Mouse (Mus musculus) thymus, adult 2 months (tissue): Measurements from ENCODE around the gene Gm17657. TPM values are rescaled to one million over a fixed set of nuclear protein-coding genes. Genes with fewer than 3 reads are reported as not detected.
"Not testable (repeated sequence)": the region's sequence is repeated elsewhere in the genome, so short reads cannot be mapped to it uniquely, and the experiment has no call there.

ENCODE experiments used
- DNase-seq: peaks from one replicate; pipeline ENCODE4 v3.0.0; 2021
- H3K27ac ChIP-seq: fragments of 200-500 bp; 2 replicates; pipeline ENCODE4 v1.5.1; 2012; ENCODE audit warnings: low read length, control low read depth; ENCODE audit not compliant: control insufficient read depth, insufficient read depth
- H3K27me3 ChIP-seq: fragments of 200-500 bp; 2 replicates; pipeline ENCODE4 v1.6.1; 2012; ENCODE audit warnings: mild to moderate bottlenecking, low read length, moderate library complexity, mixed read lengths; ENCODE audit not compliant: control insufficient read depth, insufficient read depth
- H3K36me3 ChIP-seq: fragments of 200-500 bp; 2 replicates; pipeline ENCODE4 v1.6.1; 2012; ENCODE audit warnings: mild to moderate bottlenecking, low read length, moderate library complexity; ENCODE audit not compliant: control insufficient read depth, insufficient read depth
- H3K4me1 ChIP-seq: fragments of 200-500 bp; replicated peaks from 2 replicates; pipeline ENCODE4 v1.6.1; 2012; ENCODE audit warnings: low read length; ENCODE audit not compliant: control insufficient read depth, insufficient read depth
- H3K4me3 ChIP-seq: fragments of 200-500 bp; 2 replicates; pipeline ENCODE4 v1.5.1; 2012; ENCODE audit warnings: mild to moderate bottlenecking, low read length, control low read depth, moderate library complexity; ENCODE audit not compliant: control insufficient read depth, insufficient read depth
- CTCF ChIP-seq: fragments of 200-500 bp; IDR thresholded peaks from 2 replicates; pipeline ENCODE4 v1.5.1; 2012; ENCODE audit warnings: mild to moderate bottlenecking, control low read depth, low read length, moderate library complexity, borderline replicate concordance; ENCODE audit not compliant: control insufficient read depth, poor library complexity, insufficient read depth; ENCODE audit errors: extremely low read depth
- POLR2A ChIP-seq: fragments of 200-500 bp; IDR thresholded peaks from 2 replicates; pipeline ENCODE4 v1.6.1; 2012; ENCODE audit warnings: mild to moderate bottlenecking, low read length, control low read depth, moderate library complexity; ENCODE audit not compliant: control insufficient read depth, poor library complexity, insufficient read depth; ENCODE audit errors: extremely low read depth
- WGBS: fragments of 180-500 bp; shearing (Covaris S2); methylation state at CpG from one replicate; pipeline ENCODE4 v1.1.7; 2018; 5-methylcytosine and 5-hydroxymethylcytosine counted together
- polyA plus RNA-seq: library from polyadenylated mRNA; depleted of rRNA; stranded (reverse); fragments of >200 nt; gene quantifications from 2 replicates; pipeline ENCODE4 v1.2.3, GENCODE M21; 2012

The Gm17657 gene
- polyA plus RNA-seq, 1 experiment = not detected

- no peaks in the 10 kb centered on the region for H3K36me3 ChIP-seq
- H3K4me3 ChIP-seq = no peak overlapping the region
Observed at GRCm38 (mm10) chr17:29525613-29526012, 23.8 kb downstream of the Gm17657 start.

GRCm38 (mm10) chr17:29519731-29520130 is 29.7 kb downstream of the Gm17657 start:
- H3K27ac ChIP-seq = no peak overlapping the region
- no peaks in the 10 kb centered on the region for H3K27me3 ChIP-seq
- H3K4me1 ChIP-seq = no peaks in the 10 kb centered on the region
- DNase-seq = no peak
- no peak overlapping the region for H3K4me3 ChIP-seq
- no peak for TF ChIP-seq CTCF
- TF ChIP-seq POLR2A = no peak
- no peaks in the 10 kb centered on the region for H3K36me3 ChIP-seq
- WGBS = 88% methylated on average over 8 of the region's 8 CpGs

More at GRCm38 (mm10) chr17:29525613-29526012, 23.8 kb downstream of the Gm17657 start:
- no peak overlapping the region for H3K27ac ChIP-seq
- 95% methylated on average over 2 of the region's 2 CpGs for WGBS
- no peak for DNase-seq
- TF ChIP-seq CTCF (no peak), POLR2A (no peak)
- H3K27me3 ChIP-seq = no peaks in the 10 kb centered on the region
- peaks cover 9% of the 10 kb centered on the region; the same call in 1 of the 2 replicates for H3K4me1 ChIP-seq

- DNase-seq, H3K4me3 ChIP-seq, H3K36me3 ChIP-seq, H3K27ac ChIP-seq, H3K4me1 ChIP-seq, H3K27me3 ChIP-seq: not testable (repeated sequence)
- 76% methylated on average over 5 of the region's 5 CpGs for WGBS
Observed at GRCm38 (mm10) chr17:29518665-29519064, 30.8 kb downstream of the Gm17657 start.

- TF ChIP-seq POLR2A (no peak), CTCF (no peak)
- Histone ChIP-seq H3K27ac (no peak overlapping the region), H3K27me3 (no peaks in the 10 kb centered on the region), H3K4me3 (no peak overlapping the region), H3K4me1 (no peaks in the 10 kb centered on the region), H3K36me3 (no peaks in the 10 kb centered on the region)
- DNase-seq = peak; percentile 79
- WGBS = 3% methylated on average over 11 of the region's 11 CpGs
Observed at GRCm38 (mm10) chr17:29514435-29514834, 35.0 kb downstream of the Gm17657 start.

- Histone ChIP-seq H3K27ac (no peak overlapping the region), H3K4me1 (no peaks in the 10 kb centered on the region; the same call in 1 of the 2 replicates), H3K4me3 (no peak overlapping the region), H3K36me3 (no peaks in the 10 kb centered on the region), H3K27me3 (no peaks in the 10 kb centered on the region)
- DNase-seq = peak; percentile 78
- TF ChIP-seq CTCF (peak; percentile 67; the same call in 1 of the 2 replicates), POLR2A (no peak)
- WGBS = 53% methylated on average over 13 of the region's 13 CpGs
Observed at GRCm38 (mm10) chr17:29513044-29513730, 36.3 kb downstream of the Gm17657 start.

GRCm38 (mm10) chr17:29510691-29511090 is 38.7 kb downstream of the Gm17657 start:
- H3K4me1 ChIP-seq = no peaks in the 10 kb centered on the region; the same call in 1 of the 2 replicates
- H3K4me3 ChIP-seq = no peak overlapping the region
- H3K27me3 ChIP-seq = no peaks in the 10 kb centered on the region
- TF ChIP-seq CTCF (no peak), POLR2A (no peak)
- 35% methylated on average over 8 of the region's 8 CpGs for WGBS
- DNase-seq = no peak
- H3K36me3 ChIP-seq = no peaks in the 10 kb centered on the region
- H3K27ac ChIP-seq = no peak overlapping the region
